ENCODE assay signal across 21 mouse cellular contexts in the genomic region with DNA sequence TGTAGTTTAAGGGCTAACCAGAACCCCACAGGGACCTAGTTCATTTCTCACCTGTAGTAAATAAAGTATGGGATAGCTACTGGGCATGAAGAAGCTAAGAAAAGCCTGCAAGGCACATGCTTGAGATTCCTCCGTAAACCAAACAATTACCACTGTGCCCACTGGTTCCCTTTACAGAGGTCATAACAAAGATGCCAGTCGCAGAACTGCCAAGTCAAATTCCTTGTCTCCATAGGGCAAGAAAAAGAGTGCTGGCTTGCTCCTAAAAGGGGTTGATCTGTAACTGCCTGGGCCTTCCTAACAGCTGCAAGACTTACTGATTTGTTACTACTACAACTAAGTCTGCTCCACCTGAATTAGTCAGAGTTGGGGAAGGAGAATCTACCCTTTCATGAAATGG.
"Had no signal": no experiment of that assay in that cellular context is flagged by ENCODE, and none has a peak within 500 bp of the region (broad histone marks: within the 10 kb centered on the region; RNA-seq: fewer than 3 reads in every experiment).

No protein-coding gene starts in this region.

- H3K27me3 ChIP-seq: limb, embryonic 13.5 days; liver, embryonic 12.5 days; liver, embryonic 15.5 days; lung, embryonic 15.5 days; megakaryocyte, embryonic 14.5 days; midbrain, embryonic 13.5 days; neural tube, embryonic 13.5 days had no signal

- DNase-seq: kidney, postnatal 25 days; layer of hippocampus, adult 9-11 months; liver; lung, adult 18-20 months; lung, postnatal 10 days; lung, postnatal 36 days; retina, postnatal 1 day; thymus, adult 18-20 months; thymus, postnatal 36 days had no signal

- H3K4me3 ChIP-seq: layer of hippocampus, adult 2 months; limb, embryonic 10.5 days; limb, embryonic 13.5 days; liver, embryonic 12.5 days; liver, embryonic 15.5 days; lung, embryonic 15.5 days; megakaryocyte, embryonic 14.5 days; midbrain, embryonic 10.5 days; midbrain, embryonic 13.5 days; myocyte; neural tube, embryonic 13.5 days had no signal

- H3K4me2 ChIP-seq: limb, embryonic 13.5 days; liver, embryonic 12.5 days; liver, embryonic 15.5 days; lung, embryonic 15.5 days; midbrain, embryonic 13.5 days; neural tube, embryonic 13.5 days had no signal

- H3K9me3 ChIP-seq: limb, embryonic 10.5 days; limb, embryonic 13.5 days; liver, embryonic 12.5 days; liver, embryonic 15.5 days; lung, embryonic 15.5 days; megakaryocyte, embryonic 14.5 days; midbrain, embryonic 10.5 days; midbrain, embryonic 13.5 days; neural tube, embryonic 13.5 days had no signal

- H3K9ac ChIP-seq: limb, embryonic 13.5 days; liver, embryonic 12.5 days; liver, embryonic 15.5 days; lung, embryonic 15.5 days; midbrain, embryonic 13.5 days; neural tube, embryonic 13.5 days had no signal

- ATAC-seq: liver, embryonic 12.5 days; midbrain, embryonic 13.5 days; midbrain, embryonic 16.5 days had no signal

- H3K4me1 ChIP-seq: limb, embryonic 10.5 days; limb, embryonic 13.5 days; liver, embryonic 12.5 days; liver, embryonic 15.5 days; lung, embryonic 15.5 days; midbrain, embryonic 10.5 days; midbrain, embryonic 13.5 days; neural tube, embryonic 13.5 days had no signal

- H3K27ac ChIP-seq: layer of hippocampus, adult 2 months; limb, embryonic 10.5 days; limb, embryonic 13.5 days; liver, embryonic 12.5 days; liver, embryonic 15.5 days; lung, embryonic 15.5 days; midbrain, embryonic 10.5 days; midbrain, embryonic 13.5 days; neural tube, embryonic 13.5 days had no signal
